Mouse (Mus musculus) heart, adult 9 months (tissue): Measurements from ENCODE around the gene Btbd35f25.
"Not testable (repeated sequence)": the region's sequence is repeated elsewhere in the genome, so short reads cannot be mapped to it uniquely, and the experiment has no call there.

Source experiments
- DNase-seq, 2 experiments: peaks; one replicate each; pipeline ENCODE4 v3.0.0; 2022; ENCODE audit warnings: low spot score in 2 of 2

Btbd35f25 gene

GRCm38 (mm10) chrX:31717056-31717455, at the start of gene Btbd35f25:
Gene Btbd35f25 (minus strand): TSS chrX:31717156.
- not testable (repeated sequence) for DNase-seq

GRCm38 (mm10) chrX:31766255-31766654, 49.3 kb upstream of the Btbd35f25 start:
- no peak for DNase-seq

DNA sequence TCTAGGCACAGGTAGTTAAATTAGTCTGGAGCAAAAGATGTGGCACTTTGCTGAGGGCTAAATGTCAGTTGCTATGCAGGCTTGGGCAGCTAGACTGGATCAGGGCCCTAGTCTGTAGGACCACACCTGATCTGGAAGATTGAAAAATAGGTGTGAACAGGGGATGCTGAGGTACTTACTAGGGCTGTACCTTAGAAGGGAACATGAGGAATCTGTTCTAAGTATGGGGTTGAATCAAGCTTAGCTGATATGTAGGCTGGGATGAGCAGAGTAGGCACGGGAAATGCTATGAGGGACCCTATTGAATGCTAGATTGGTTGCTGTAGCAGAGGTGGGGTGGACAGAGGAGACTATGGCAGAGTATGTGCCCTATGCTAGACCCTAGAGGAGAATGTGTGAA, 47.0 kb upstream of the Btbd35f25 start:
- no peak for DNase-seq

- no peak for DNase-seq
Measured at GRCm38 (mm10) chrX:31745079-31745478, 28.1 kb upstream of the Btbd35f25 start.

- DNase-seq = no peak
Measured at GRCm38 (mm10) chrX:31736958-31737357, 20.0 kb upstream of the Btbd35f25 start.
